Mouse (Mus musculus) ES-E14 (cell line): ENCODE results near the gene Rpl19.

ENCODE experiments used
- CHD2 ChIP-seq: IDR thresholded peaks from 2 replicates; pipeline ENCODE4 v1.6.1; 2014; ENCODE audit warnings: mild to moderate bottlenecking, low read depth, low read length, inconsistent platforms
- HCFC1 ChIP-seq: IDR thresholded peaks from 2 replicates; pipeline ENCODE4 v1.6.1; 2012; ENCODE audit warnings: low read length, inconsistent platforms, borderline replicate concordance; ENCODE audit not compliant: insufficient read depth
- ZC3H11A ChIP-seq: IDR thresholded peaks from 2 replicates; pipeline ENCODE4 v1.6.1; 2012; ENCODE audit warnings: low read depth, mild to moderate bottlenecking, inconsistent platforms, low read length, borderline replicate concordance

GRCm38 (mm10) chr11:97985727-97986677 lies 40.5 kb upstream of the Rpl19 start, which contains the start of gene Plxdc1:
- TF ChIP-seq CHD2 = no peak
- TF ChIP-seq ZC3H11A = no peak
- no peak for TF ChIP-seq HCFC1
